Mouse (Mus musculus) G1E (cell line): ENCODE measurements around the gene Cirbp.

Source experiments
- CTCF ChIP-seq: IDR thresholded peaks from 2 replicates; pipeline ENCODE4 v1.5.1; 2012; ENCODE audit warnings: low read depth, low read length, inconsistent platforms, mixed read lengths
- GATA1 ChIP-seq: IDR thresholded peaks from 2 replicates; pipeline ENCODE4 v1.6.1; 2012; ENCODE audit warnings: borderline replicate concordance, low read length, inconsistent platforms, mixed read lengths
- GATA2 ChIP-seq: IDR thresholded peaks from 2 replicates; pipeline ENCODE4 v1.6.1; 2012; ENCODE audit warnings: low read depth, low read length, inconsistent platforms, borderline replicate concordance
- POLR2AphosphoS5 ChIP-seq: IDR thresholded peaks from 2 replicates; pipeline ENCODE4 v1.6.1; 2012; ENCODE audit warnings: low read depth, low read length, inconsistent platforms; ENCODE audit not compliant: insufficient replicate concordance
- TAL1 ChIP-seq: conservative IDR thresholded peaks from 2 replicates; pipeline ENCODE4 v1.6.1; 2012; ENCODE audit warnings: low read depth, low read length, inconsistent platforms, mixed read lengths

DNA sequence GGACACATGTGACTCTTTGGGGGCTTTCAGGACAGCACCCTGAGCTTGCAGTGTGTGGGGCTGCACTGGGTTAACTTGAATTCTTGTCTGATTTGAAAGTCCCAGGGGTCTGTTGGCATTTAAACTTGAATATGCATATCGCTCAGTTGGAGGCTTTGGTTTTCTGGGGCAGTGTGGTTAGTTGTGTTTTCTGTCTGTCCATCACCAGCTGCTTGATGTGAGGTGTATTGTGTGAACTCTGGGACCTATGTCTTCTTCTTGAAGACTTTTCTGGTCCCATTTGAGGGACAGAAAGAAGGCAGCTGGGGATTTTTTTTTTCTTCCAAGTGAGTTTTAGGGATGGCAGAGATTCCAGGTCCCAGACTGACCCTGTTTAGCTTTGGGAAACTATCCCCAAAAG is 41.4 kb downstream of the Cirbp start:
- TF ChIP-seq CTCF (no peak), TAL1 (no peak), GATA1 (no peak), POLR2AphosphoS5 (no peak), GATA2 (no peak)
